Mouse (Mus musculus) lung, adult 2 months (tissue): Measurements from ENCODE around the gene Syt13.

Experiments used
- CTCF ChIP-seq: fragments of 200-500 bp; IDR thresholded peaks from 2 replicates; pipeline ENCODE4 v1.5.1; 2011; ENCODE audit warnings: mild to moderate bottlenecking, low read length, control low read depth; ENCODE audit not compliant: insufficient read depth
- POLR2A ChIP-seq: fragments of 200-500 bp; IDR thresholded peaks from 2 replicates; pipeline ENCODE4 v1.6.1; 2011; ENCODE audit warnings: low read depth, mild to moderate bottlenecking, control low read depth, low read length, borderline replicate concordance; ENCODE audit errors: extremely low read depth

- no peak for TF ChIP-seq CTCF
- TF ChIP-seq POLR2A: no peak
These were observed 28.0 kb upstream of the Syt13 start for GRCm38 (mm10) chr2:92886862-92887261.
